Mouse (Mus musculus) liver, embryonic 14.5 days (tissue): Measurements from ENCODE around the gene Gch1. TPM values are rescaled to one million over a fixed set of nuclear protein-coding genes. Genes with fewer than 3 reads are reported as not detected.
A peak's percentile ranks its signal among the peaks of the same experiment; 100 is the strongest.

Experiments
- ATAC-seq: fragments of 200-750 bp; cut with Nextera tagmentation; 2 replicates; pipeline ENCODE4 v1.8.0; 2017; ENCODE audit warnings: moderate number of reproducible peaks, mild to moderate bottlenecking, moderate library complexity; ENCODE audit not compliant: insufficient read depth
- DNase-seq, 3 experiments: peaks; one replicate each; pipeline ENCODE4 v3.0.0-alpha.2; 2012 to 2013; ENCODE audit warnings: low read depth in 3 of 3, low spot score in 3 of 3
- H3K27ac ChIP-seq: fragments of 300-500 bp; sonication (generic); 2 replicates; pipeline ENCODE4 v1.5.1; 2014; ENCODE audit warnings: moderate library complexity, mild to moderate bottlenecking, control low read depth, inconsistent platforms
- H3K27me3 ChIP-seq: fragments of 300-500 bp; sonication (generic); 2 replicates; pipeline ENCODE4 v1.6.1; 2014; ENCODE audit warnings: mild to moderate bottlenecking, low read length, moderate library complexity; ENCODE audit not compliant: control insufficient read depth, insufficient read depth
- H3K36me3 ChIP-seq: fragments of 300-500 bp; sonication (generic); replicated peaks from 2 replicates; pipeline ENCODE4 v1.6.1; 2014; ENCODE audit warnings: low read depth; ENCODE audit not compliant: control insufficient read depth, insufficient read depth
- H3K4me1 ChIP-seq, 2 experiments: fragments of 200-500 bp in 1 of 2; fragments of 300-500 bp in 1 of 2; sonication (generic) in 1 of 2; replicated peaks; 2 replicates each; pipeline ENCODE4 v1.6.1; 2012 to 2014; ENCODE audit warnings: antibody characterized with exemption in 1 of 2, inconsistent platforms in 1 of 2, low read length in 1 of 2; ENCODE audit not compliant: control insufficient read depth in 2 of 2, insufficient read depth in 2 of 2
- H3K4me2 ChIP-seq: fragments of 300-500 bp; sonication (generic); 2 replicates; pipeline ENCODE4 v1.6.1; 2014; ENCODE audit warnings: low read depth, mild to moderate bottlenecking, control low read depth, moderate library complexity
- H3K4me3 ChIP-seq, 2 experiments: fragments of 200-500 bp in 1 of 2; fragments of 300-500 bp in 1 of 2; sonication (generic) in 1 of 2; 2 replicates each; pipeline ENCODE4 v1.5.1; 2012 to 2014; ENCODE audit warnings: low read depth in 2 of 2, low read length in 2 of 2, mild to moderate bottlenecking in 2 of 2, control low read depth in 1 of 2, inconsistent platforms in 1 of 2, moderate library complexity in 1 of 2; ENCODE audit not compliant: insufficient read depth in 1 of 2
- H3K9ac ChIP-seq: fragments of 300-500 bp; sonication (generic); replicated peaks from 2 replicates; pipeline ENCODE4 v1.6.1; 2014; ENCODE audit warnings: mild to moderate bottlenecking, control low read depth, moderate library complexity
- H3K9me3 ChIP-seq: fragments of 300-500 bp; sonication (generic); 2 replicates; pipeline ENCODE4 v1.6.1; 2016; ENCODE audit warnings: low read length, mixed read lengths; ENCODE audit not compliant: control insufficient read depth
- CTCF ChIP-seq: IDR thresholded peaks from 2 replicates; pipeline ENCODE4 v1.5.1; 2016; ENCODE audit warnings: antibody characterized with exemption, low read depth, control low read depth
- EP300 ChIP-seq: IDR thresholded peaks from 2 replicates; pipeline ENCODE4 v1.6.1; 2016; ENCODE audit warnings: antibody characterized with exemption, low read depth
- WGBS: fragments of 180-500 bp; shearing (Covaris S2); extraction: QIAGEN DNeasy Blood & Tissue Kit; methylation state at CpG from one replicate; pipeline ENCODE4 v1.1.7; 2014; ENCODE audit not compliant: insufficient replicate concordance; 5-methylcytosine and 5-hydroxymethylcytosine counted together
- polyA plus RNA-seq, 2 experiments: library from polyadenylated mRNA; depleted of rRNA in 1 of 2; stranded (reverse) in 1 of 2; unstranded in 1 of 2; fragments of >200 nt; fragmentation: Nextera tagmentation in 1 of 2; extraction: Ambion mirVana in 1 of 2; gene quantifications; 2 replicates each; pipeline versions ENCODE4 v1.2.1 to v1.2.3; 2012 to 2014

The Gch1 gene
- polyA plus RNA-seq, 2 experiments: 2.4 to 3.8 TPM

GRCm38 (mm10) chr14:47233602-47234001, 44.4 kb upstream of the Gch1 start:
- no peak for TF ChIP-seq CTCF
- TF ChIP-seq EP300: no peak; the same call in 1 of the 2 replicates
- Histone ChIP-seq H3K36me3 (no peaks in the 10 kb centered on the region), H3K4me3 (no peak overlapping the region), H3K27me3 (no peaks in the 10 kb centered on the region), H3K4me1 (peaks cover 21 to 23% of the 10 kb centered on the region in 2 experiments), H3K9ac (peak overlapping the region; percentile 24), H3K27ac (peak overlapping the region; percentile 55), H3K9me3 (peaks cover 5% of the 10 kb centered on the region), H3K4me2 (peak overlapping the region; percentile 45)
- ATAC-seq: peak; percentile 89
- 22% methylated on average over 2 of the region's 2 CpGs for WGBS
- peak; percentile 49 to 70 (median 67) for DNase-seq

- H3K4me2 ChIP-seq: no peak overlapping the region
- no peak overlapping the region for H3K9ac ChIP-seq
- no peaks in the 10 kb centered on the region for H3K36me3 ChIP-seq
- DNase-seq (no peak), ATAC-seq (no peak)
- TF ChIP-seq EP300: no peak
- no peak for TF ChIP-seq CTCF
- no peak overlapping the region for H3K27ac ChIP-seq
- WGBS: 48% methylated on average over 11 of the region's 11 CpGs
- peaks cover 18 to 20% of the 10 kb centered on the region in 2 experiments for H3K4me1 ChIP-seq
- no peak overlapping the region for H3K4me3 ChIP-seq
- no peaks in the 10 kb centered on the region for H3K27me3 ChIP-seq
- no peaks in the 10 kb centered on the region for H3K9me3 ChIP-seq
Measured at GRCm38 (mm10) chr14:47229796-47230376, 40.7 kb upstream of the Gch1 start.

DNA sequence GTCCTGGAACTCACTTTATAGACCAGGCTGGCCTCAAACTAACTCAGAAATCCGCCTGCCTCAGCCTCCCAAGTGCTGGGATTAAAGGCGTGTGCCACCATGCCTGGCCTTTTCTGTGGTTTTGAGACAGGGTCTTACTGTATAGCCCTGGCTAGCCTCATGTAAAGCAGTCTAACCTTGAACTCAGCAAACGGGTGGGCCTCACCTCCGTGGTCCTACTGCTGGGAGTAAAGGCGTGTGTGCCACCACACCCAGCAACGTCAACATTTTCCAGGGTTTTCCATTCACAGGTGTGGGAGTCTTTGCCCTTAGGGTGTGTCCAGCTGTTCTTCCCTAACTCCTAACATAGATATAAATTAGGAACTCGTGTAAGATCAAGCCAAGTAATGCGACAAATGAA, 36.7 kb upstream of the Gch1 start:
- H3K4me1 ChIP-seq: peaks cover 0 to 1% of the 10 kb centered on the region in 2 experiments; a peak in 1 of 4 replicates
- WGBS: 77% methylated on average over 8 of the region's 8 CpGs
- DNase-seq (no peak), ATAC-seq (no peak)
- H3K9ac ChIP-seq: no peak overlapping the region
- TF ChIP-seq EP300 (no peak), CTCF (no peak)
- no peak overlapping the region for H3K4me3 ChIP-seq
- H3K27me3 ChIP-seq: no peaks in the 10 kb centered on the region
- no peak overlapping the region for H3K4me2 ChIP-seq
- no peak overlapping the region for H3K27ac ChIP-seq
- no peaks in the 10 kb centered on the region for H3K36me3 ChIP-seq
- H3K9me3 ChIP-seq: no peaks in the 10 kb centered on the region

GRCm38 (mm10) chr14:47224476-47225325, 35.5 kb upstream of the Gch1 start:
- 65% methylated on average over 10 of the region's 10 CpGs for WGBS
- DNase-seq (no peak), ATAC-seq (no peak)
- no peak overlapping the region for H3K9ac ChIP-seq
- no peaks in the 10 kb centered on the region for H3K9me3 ChIP-seq
- H3K4me3 ChIP-seq: no peak overlapping the region
- H3K4me2 ChIP-seq: no peak overlapping the region
- H3K4me1 ChIP-seq: peaks cover 0 to 1% of the 10 kb centered on the region in 2 experiments; a peak in 1 of 4 replicates
- no peak for TF ChIP-seq EP300
- peak; percentile 49 for TF ChIP-seq CTCF
- no peaks in the 10 kb centered on the region for H3K27me3 ChIP-seq
- H3K27ac ChIP-seq: no peak overlapping the region
- no peaks in the 10 kb centered on the region for H3K36me3 ChIP-seq
